Mouse (Mus musculus) midbrain, embryonic 11.5 days (tissue): ENCODE results near the gene Trip6. TPM values are rescaled to one million over a fixed set of nuclear protein-coding genes. Genes with fewer than 3 reads are reported as not detected.
A peak's percentile ranks its signal among the peaks of the same experiment; 100 is the strongest.

ENCODE experiments used
- ATAC-seq: fragments of 200-750 bp; cut with Nextera tagmentation; 2 replicates; pipeline ENCODE4 v1.8.0; 2017; ENCODE audit warnings: moderate TSS enrichment, moderate library complexity; ENCODE audit not compliant: low FRiP score
- DNase-seq: peaks from one replicate; pipeline ENCODE4 v3.0.0; 2015; ENCODE audit warnings: low spot score; ENCODE audit errors: missing footprints
- H3K27ac ChIP-seq: fragments of 300-500 bp; sonication (generic); 2 replicates; pipeline ENCODE4 v1.5.1; 2014; ENCODE audit warnings: low read depth, low read length
- H3K27me3 ChIP-seq: fragments of 300-500 bp; sonication (generic); 2 replicates; pipeline ENCODE4 v1.6.1; 2014; ENCODE audit warnings: mild to moderate bottlenecking, low read length, moderate library complexity, mixed read lengths; ENCODE audit not compliant: control insufficient read depth, insufficient read depth
- H3K36me3 ChIP-seq: fragments of 300-500 bp; sonication (generic); 2 replicates; pipeline ENCODE4 v1.6.1; 2014; ENCODE audit warnings: mild to moderate bottlenecking, low read length, moderate library complexity, mixed read lengths; ENCODE audit not compliant: control insufficient read depth, insufficient read depth
- H3K4me1 ChIP-seq: fragments of 300-500 bp; sonication (generic); 2 replicates; pipeline ENCODE4 v1.6.1; 2014; ENCODE audit warnings: low read length; ENCODE audit not compliant: control insufficient read depth, insufficient read depth
- H3K4me2 ChIP-seq: fragments of 300-500 bp; sonication (generic); 2 replicates; pipeline ENCODE4 v1.6.1; 2014; ENCODE audit warnings: mild to moderate bottlenecking, moderate library complexity
- H3K4me3 ChIP-seq: fragments of 300-500 bp; sonication (generic); 2 replicates; pipeline ENCODE4 v1.5.1; 2014; ENCODE audit warnings: low read depth, low read length
- H3K9ac ChIP-seq: fragments of 300-500 bp; sonication (generic); 2 replicates; pipeline ENCODE4 v1.6.1; 2014; ENCODE audit warnings: low read length
- H3K9me3 ChIP-seq: fragments of 300-500 bp; sonication (generic); 2 replicates; pipeline ENCODE4 v1.6.1; 2016; ENCODE audit warnings: low read length; ENCODE audit not compliant: control insufficient read depth
- WGBS: fragments of 180-500 bp; shearing (Covaris S2); extraction: QIAGEN DNeasy Blood & Tissue Kit; methylation state at CpG from one replicate; pipeline ENCODE4 v1.1.7; 2014; 5-methylcytosine and 5-hydroxymethylcytosine counted together
- polyA plus RNA-seq: library from polyadenylated mRNA; unstranded; fragments of >200 nt; fragmentation: Nextera tagmentation; extraction: Ambion mirVana; gene quantifications from 2 replicates; pipeline ENCODE4 v1.2.1, GENCODE M21; 2014

Gene Trip6
- polyA plus RNA-seq, 1 experiment from 2014 or later = 34.1 TPM

GRCm38 (mm10) chr5:137295296-137295695 lies 18.9 kb downstream of the Trip6 start:
- H3K27me3 ChIP-seq = peaks cover 5% of the 10 kb centered on the region
- H3K36me3 ChIP-seq = peaks cover 38% of the 10 kb centered on the region
- H3K9me3 ChIP-seq = no peaks in the 10 kb centered on the region
- ATAC-seq (no peak), DNase-seq (peak; percentile 81)
- H3K27ac ChIP-seq = 0 out of 2 replicates have a peak overlapping the region, but pooled peaks have one; percentile 80
- peak overlapping the region; percentile 39; the same call in 1 of the 2 replicates for H3K4me3 ChIP-seq
- H3K4me1 ChIP-seq = peaks cover 15% of the 10 kb centered on the region
- H3K9ac ChIP-seq = peak overlapping the region; percentile 81
- peak overlapping the region; percentile 66 for H3K4me2 ChIP-seq
- WGBS = 80% methylated on average over 9 of the region's 9 CpGs

DNA sequence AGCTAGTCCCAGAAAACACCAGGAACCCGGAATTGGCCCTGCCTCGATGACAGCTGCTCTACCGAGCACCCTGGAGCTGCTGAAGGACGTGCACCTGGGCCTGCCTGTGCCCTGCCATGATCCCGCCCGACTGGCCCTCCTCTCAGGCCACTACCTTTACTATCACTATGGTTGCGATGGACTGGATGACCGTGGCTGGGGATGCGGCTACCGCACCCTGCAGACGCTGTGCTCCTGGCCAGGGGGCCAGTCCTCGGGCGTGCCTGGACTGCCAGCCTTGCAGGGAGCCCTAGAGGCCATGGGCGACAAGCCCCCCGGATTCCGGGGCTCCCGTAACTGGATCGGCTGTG lies 19.5 kb downstream of the Trip6 start:
- Histone ChIP-seq H3K9me3 (no peaks in the 10 kb centered on the region), H3K27me3 (peaks cover 11% of the 10 kb centered on the region), H3K4me2 (peak overlapping the region; percentile 66), H3K9ac (peak overlapping the region; percentile 81), H3K4me1 (peaks cover 15% of the 10 kb centered on the region), H3K4me3 (peak overlapping the region; percentile 39), H3K36me3 (peaks cover 33% of the 10 kb centered on the region), H3K27ac (peak overlapping the region; percentile 80)
- WGBS = 8% methylated on average over 18 of the region's 18 CpGs
- ATAC-seq (peak; percentile 67), DNase-seq (no peak)

- under 1% methylated on average over 52 of the region's 52 CpGs for WGBS
- peaks cover 31% of the 10 kb centered on the region for H3K36me3 ChIP-seq
- no peaks in the 10 kb centered on the region for H3K9me3 ChIP-seq
These were observed 20.1 kb downstream of the Trip6 start, which contains the start of gene Ufsp1 for GRCm38 (mm10) chr5:137293839-137294743. Gene Ufsp1 (plus strand): TSS chr5:137294629.

GRCm38 (mm10) chr5:137293282-137293681 lies 20.9 kb downstream of the Trip6 start:
- Histone ChIP-seq H3K36me3 (peaks cover 23% of the 10 kb centered on the region), H3K4me2 (peak overlapping the region; percentile 66), H3K9ac (peak overlapping the region; percentile 69), H3K4me3 (peak overlapping the region; percentile 39), H3K9me3 (no peaks in the 10 kb centered on the region), H3K4me1 (peaks cover 21% of the 10 kb centered on the region), H3K27me3 (peaks cover 24% of the 10 kb centered on the region), H3K27ac (0 out of 2 replicates have a peak overlapping the region, but pooled peaks have one; percentile 68)
- WGBS = under 1% methylated on average over 15 of the region's 15 CpGs
- DNase-seq = peak; percentile 95
- 0 out of 2 replicates have a peak, but pooled peaks have one; percentile 22 for ATAC-seq

More at GRCm38 (mm10) chr5:137293839-137294743, 20.1 kb downstream of the Trip6 start, which contains the start of gene Ufsp1:
- ATAC-seq = peak; percentile 95
- peak; percentile 100 for DNase-seq
- H3K4me3 ChIP-seq = peak within 1 kb of the TSS; percentile 39
- peak within 1 kb of the TSS; percentile 66 for H3K4me2 ChIP-seq
- peak within 1 kb of the TSS; percentile 81 for H3K9ac ChIP-seq
- peaks cover 17% of the 10 kb centered on the region for H3K27me3 ChIP-seq
- H3K27ac ChIP-seq = peak within 1 kb of the TSS; percentile 80
- H3K4me1 ChIP-seq = peaks cover 15% of the 10 kb centered on the region

GRCm38 (mm10) chr5:137291381-137291926 lies 22.8 kb downstream of the Trip6 start:
- no peaks in the 10 kb centered on the region for H3K9me3 ChIP-seq
- peaks cover 34% of the 10 kb centered on the region for H3K4me1 ChIP-seq
- H3K4me2 ChIP-seq = no peak overlapping the region
- H3K36me3 ChIP-seq = peaks cover 7% of the 10 kb centered on the region
- ATAC-seq (no peak), DNase-seq (peak; percentile 76)
- H3K9ac ChIP-seq = no peak overlapping the region
- WGBS = 76% methylated on average over 15 of the region's 15 CpGs
- no peak overlapping the region for H3K4me3 ChIP-seq
- peaks cover 31% of the 10 kb centered on the region for H3K27me3 ChIP-seq
- H3K27ac ChIP-seq = no peak overlapping the region

DNA sequence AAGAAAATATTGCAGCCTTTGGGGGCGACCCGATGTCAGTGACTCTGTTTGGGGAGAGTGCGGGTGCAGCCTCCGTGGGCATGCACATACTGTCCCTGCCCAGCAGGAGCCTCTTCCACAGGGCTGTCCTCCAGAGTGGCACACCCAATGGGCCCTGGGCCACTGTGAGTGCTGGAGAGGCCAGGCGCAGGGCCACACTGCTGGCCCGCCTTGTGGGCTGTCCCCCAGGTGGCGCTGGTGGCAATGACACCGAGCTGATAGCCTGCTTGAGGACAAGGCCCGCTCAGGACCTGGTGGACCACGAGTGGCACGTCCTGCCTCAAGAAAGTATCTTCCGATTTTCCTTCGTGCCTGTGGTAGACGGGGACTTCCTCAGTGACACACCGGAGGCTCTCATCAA lies 23.5 kb downstream of the Trip6 start:
- Histone ChIP-seq H3K9ac (no peak overlapping the region), H3K27me3 (peaks cover 31% of the 10 kb centered on the region), H3K4me1 (peaks cover 34% of the 10 kb centered on the region), H3K27ac (no peak overlapping the region), H3K36me3 (no peaks in the 10 kb centered on the region), H3K4me3 (no peak overlapping the region), H3K9me3 (no peaks in the 10 kb centered on the region), H3K4me2 (peak overlapping the region; percentile 15; the same call in 1 of the 2 replicates)
- DNase-seq (peak; percentile 92), ATAC-seq (no peak)
- WGBS = 23% methylated on average over 15 of the region's 15 CpGs

DNA sequence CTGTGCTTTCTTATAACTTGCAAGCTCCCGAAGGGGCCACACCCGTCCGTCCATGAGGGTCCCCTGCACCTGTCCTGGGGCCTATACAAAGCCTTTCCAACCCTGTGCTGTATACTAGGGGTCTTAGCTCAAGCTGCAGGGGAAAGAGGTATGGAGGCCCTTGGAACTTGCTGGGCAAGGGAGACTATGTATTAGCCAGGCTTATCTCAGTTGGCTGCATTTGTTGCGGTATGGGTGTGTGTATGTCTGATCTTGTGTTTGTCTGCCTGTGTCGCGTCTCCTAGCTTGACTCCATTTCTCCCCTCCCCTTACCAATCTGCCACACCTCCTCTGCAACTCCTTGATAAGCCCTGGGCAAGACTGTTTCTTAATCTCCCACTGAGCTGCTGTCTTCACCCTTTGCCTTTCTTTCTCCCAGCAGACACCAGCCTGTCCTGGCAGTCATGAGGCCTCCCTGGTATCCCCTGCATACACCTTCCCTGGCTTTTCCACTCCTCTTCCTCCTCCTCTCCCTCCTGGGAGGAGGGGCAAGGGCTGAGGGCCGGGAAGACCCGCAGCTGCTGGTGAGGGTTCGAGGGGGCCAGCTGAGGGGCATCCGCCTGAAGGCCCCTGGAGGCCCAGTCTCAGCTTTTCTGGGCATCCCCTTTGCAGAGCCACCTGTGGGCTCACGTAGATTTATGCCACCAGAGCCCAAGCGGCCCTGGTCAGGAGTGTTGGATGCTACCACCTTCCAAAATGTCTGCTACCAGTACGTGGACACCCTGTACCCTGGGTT lies 24.4 kb downstream of the Trip6 start:
- Histone ChIP-seq H3K4me1 (peaks cover 28% of the 10 kb centered on the region), H3K27me3 (peaks cover 31% of the 10 kb centered on the region), H3K9ac (0 out of 2 replicates have a peak overlapping the region, but pooled peaks have one; percentile 25), H3K4me2 (no peak overlapping the region; the same call in 1 of the 2 replicates), H3K27ac (no peak overlapping the region; the same call in 1 of the 2 replicates), H3K36me3 (no peaks in the 10 kb centered on the region), H3K4me3 (peak overlapping the region; percentile 42; the same call in 1 of the 2 replicates), H3K9me3 (no peaks in the 10 kb centered on the region)
- no peak for ATAC-seq
- peak; percentile 78 for DNase-seq
- 48% methylated on average over 13 of the region's 13 CpGs for WGBS

GRCm38 (mm10) chr5:137288999-137289470 lies 25.2 kb downstream of the Trip6 start:
- ATAC-seq (no peak), DNase-seq (peak; percentile 93)
- H3K27ac ChIP-seq = no peak overlapping the region
- H3K4me2 ChIP-seq = peak overlapping the region; percentile 95
- H3K4me3 ChIP-seq = peak overlapping the region; percentile 42
- H3K27me3 ChIP-seq = peaks cover 31% of the 10 kb centered on the region
- no peaks in the 10 kb centered on the region for H3K9me3 ChIP-seq
- peak overlapping the region; percentile 25; the same call in 1 of the 2 replicates for H3K9ac ChIP-seq
- WGBS = 3% methylated on average over 25 of the region's 25 CpGs
- peaks cover 27% of the 10 kb centered on the region for H3K4me1 ChIP-seq
- no peaks in the 10 kb centered on the region for H3K36me3 ChIP-seq
